Mouse (Mus musculus): Measurements from ENCODE around the gene Fam126b. TPM values are rescaled to one million over a fixed set of nuclear protein-coding genes. Genes with fewer than 3 reads are reported as not detected.
"Not testable (repeated sequence)": the region's sequence is repeated elsewhere in the genome, so short reads cannot be mapped to it uniquely, and the experiment has no call there.

The Fam126b gene
- polyA plus RNA-seq, 1 experiment: 25.8 TPM

DNA sequence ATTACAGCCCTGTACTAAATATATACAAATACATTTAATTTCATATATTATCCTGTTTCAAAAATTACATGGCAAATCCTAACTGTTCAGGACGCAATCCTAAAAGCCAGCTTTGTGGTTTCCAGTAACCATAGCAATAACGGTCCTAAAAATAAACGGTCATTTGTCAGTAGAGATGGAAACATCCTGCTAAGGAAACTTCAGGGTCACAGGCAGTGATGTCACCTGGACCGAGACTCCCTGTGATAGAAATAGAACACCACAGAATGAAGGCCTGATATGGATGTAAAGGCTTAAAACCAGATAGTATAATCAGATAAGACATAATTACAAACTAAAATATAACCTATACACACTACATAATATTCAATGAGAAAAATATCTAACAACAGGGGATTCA, 17.6 kb upstream of the Fam126b start:
- Histone ChIP-seq H3K4me1 (ENCODE audit: control insufficient read depth, insufficient read depth, insufficient read length, low read length) (no peaks in the 10 kb centered on the region; the same call in 1 of the 2 replicates), H3K4me3 (ENCODE audit: insufficient read depth, low read depth, low read length) (no peak overlapping the region), H3K27ac (replicated peaks; ENCODE audit: low read depth, low read length) (no peak overlapping the region)

DNA sequence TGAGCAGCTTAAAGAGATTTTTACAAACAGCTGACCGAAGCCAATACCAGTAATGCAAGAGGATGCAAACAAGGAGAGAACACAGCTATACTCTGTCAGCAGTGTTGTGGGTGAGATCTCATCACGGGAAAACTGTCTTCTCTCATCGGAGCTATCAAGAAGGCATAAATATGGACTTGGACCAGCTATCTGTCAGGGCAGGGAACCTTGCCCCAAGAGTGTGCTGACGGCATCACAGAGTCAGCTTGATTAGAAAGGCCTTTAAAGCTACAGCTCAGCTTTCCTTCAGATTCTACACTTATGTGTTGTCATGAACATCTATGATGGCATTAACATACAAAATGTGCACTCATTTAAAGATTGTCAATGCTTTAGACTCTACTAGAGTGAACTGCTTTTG, 16.6 kb upstream of the Fam126b start:
- Histone ChIP-seq H3K4me1 (ENCODE audit: control insufficient read depth, insufficient read depth, insufficient read length, low read length) (no peaks in the 10 kb centered on the region; the same call in 1 of the 2 replicates), H3K27ac (replicated peaks; ENCODE audit: low read depth, low read length) (peak overlapping the region; percentile 7; the same call in 1 of the 2 replicates), H3K4me3 (ENCODE audit: insufficient read depth, low read depth, low read length) (no peak overlapping the region)

DNA sequence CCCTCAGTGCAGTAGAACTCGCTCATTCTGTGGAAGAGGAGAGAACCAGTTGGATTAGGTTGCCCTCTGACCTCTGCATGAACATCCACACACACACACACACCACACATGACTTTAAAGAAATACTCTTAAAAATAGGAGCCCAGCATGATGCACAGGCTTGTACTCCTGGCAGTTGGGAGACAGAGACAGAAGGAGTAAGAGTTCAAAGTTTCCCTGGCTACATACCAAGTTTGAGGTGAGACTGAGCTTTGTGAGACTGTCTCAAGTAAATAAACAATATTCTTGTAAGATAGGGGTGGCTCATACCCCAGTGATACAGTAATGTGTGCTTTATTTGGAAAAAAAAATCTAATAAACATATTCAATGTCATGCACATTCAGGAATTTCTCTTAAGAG, 1.4 kb upstream of the Fam126b start:
- Histone ChIP-seq H3K27ac (replicated peaks; ENCODE audit: low read depth, low read length) (peak overlapping the region; percentile 79), H3K4me1 (ENCODE audit: control insufficient read depth, insufficient read depth, insufficient read length, low read length) (peaks cover 4% of the 10 kb centered on the region), H3K4me3 (ENCODE audit: insufficient read depth, low read depth, low read length) (peak overlapping the region; percentile 50)

DNA sequence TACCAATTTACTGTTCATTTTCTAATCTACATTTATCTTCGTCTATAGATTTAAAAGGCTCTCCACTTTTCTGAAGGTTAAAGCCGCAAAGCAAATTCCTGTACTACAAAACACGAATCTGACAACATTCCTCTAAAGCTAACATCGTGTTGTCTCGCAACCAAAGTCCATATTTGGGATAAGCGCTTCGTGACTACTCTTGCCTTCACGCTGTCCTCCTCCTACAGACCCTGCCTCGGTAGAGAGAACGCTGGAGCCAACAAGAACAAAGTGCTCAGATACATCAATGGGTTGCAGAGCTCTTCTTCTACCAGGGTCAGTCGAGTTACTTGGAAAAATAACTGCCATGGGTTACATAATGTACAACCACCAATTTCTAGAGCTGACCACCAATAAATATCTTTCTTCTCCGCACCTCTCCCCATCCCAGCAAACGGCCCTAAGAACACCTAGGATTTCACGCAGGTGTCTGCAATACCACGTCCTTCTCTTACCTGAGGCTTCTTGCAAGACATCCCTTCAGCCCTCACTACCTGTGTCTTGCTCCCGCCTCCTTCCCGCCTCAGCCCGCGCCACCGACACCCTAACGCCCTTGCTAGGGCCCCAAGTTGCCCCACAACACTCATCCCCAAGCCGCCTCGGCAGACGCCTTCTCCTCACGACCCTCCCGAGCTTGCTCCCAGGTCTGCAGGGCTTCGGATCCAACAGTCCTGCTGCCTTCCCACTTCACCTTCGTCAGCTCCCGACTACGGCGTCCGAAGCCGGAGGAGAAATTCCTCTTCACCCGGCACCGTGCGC, 551 bp downstream of the Fam126b start:
- H3K4me1 ChIP-seq (ENCODE audit: control insufficient read depth, insufficient read depth, insufficient read length, low read length): no peaks in the 10 kb centered on the region; the same call in 1 of the 2 replicates
- peak overlapping the region; percentile 85 for H3K4me3 ChIP-seq (ENCODE audit: insufficient read depth, low read depth, low read length)
- H3K27ac ChIP-seq (replicated peaks; ENCODE audit: low read depth, low read length): peak overlapping the region; percentile 89

DNA sequence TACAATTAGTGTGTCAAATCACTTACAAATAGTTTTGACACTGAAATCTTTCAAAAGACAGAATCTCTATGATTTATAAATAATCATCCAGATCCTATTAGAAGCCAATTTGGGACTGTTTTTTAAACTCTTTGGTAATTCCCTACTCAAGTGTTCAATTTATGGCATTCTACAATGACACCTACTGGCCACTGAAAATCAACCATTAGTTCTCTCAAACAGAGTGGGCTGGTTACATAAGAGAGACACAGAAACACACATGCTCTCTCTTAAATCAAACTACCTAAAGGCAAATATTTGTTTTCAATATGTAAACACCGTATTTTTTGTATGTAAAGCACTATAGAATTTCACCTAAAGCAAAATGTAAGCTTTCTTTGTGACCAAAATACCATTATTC, 1.9 kb downstream of the Fam126b start:
- H3K27ac ChIP-seq (replicated peaks; ENCODE audit: low read depth, low read length): no peak overlapping the region
- no peak overlapping the region for H3K4me3 ChIP-seq (ENCODE audit: insufficient read depth, low read depth, low read length)
- H3K4me1 ChIP-seq (ENCODE audit: control insufficient read depth, insufficient read depth, insufficient read length, low read length): no peaks in the 10 kb centered on the region; the same call in 1 of the 2 replicates

DNA sequence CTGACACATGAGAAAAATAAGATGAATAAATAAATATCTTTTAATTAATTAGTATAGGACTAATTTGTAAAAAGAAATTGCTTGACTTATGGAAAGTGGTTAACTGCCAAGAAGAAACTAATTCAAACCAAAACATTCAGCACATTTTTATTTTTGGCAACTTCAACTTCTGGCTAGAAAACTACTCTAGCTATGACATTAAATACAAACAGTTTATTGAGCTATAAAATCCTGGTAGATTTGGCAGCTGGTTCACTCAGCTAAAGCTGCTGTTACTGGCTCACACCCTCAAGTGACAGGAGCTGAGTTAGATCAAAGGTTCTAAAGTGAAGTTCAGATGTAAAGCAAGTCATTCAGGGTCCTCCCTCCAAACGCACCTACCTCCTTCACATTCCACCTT, 3.5 kb downstream of the Fam126b start:
- no peaks in the 10 kb centered on the region; the same call in 1 of the 2 replicates for H3K4me1 ChIP-seq (ENCODE audit: control insufficient read depth, insufficient read depth, insufficient read length, low read length)
- H3K27ac ChIP-seq (replicated peaks; ENCODE audit: low read depth, low read length): 0 out of 2 replicates have a peak overlapping the region, but pooled peaks have one; percentile 3
- no peak overlapping the region for H3K4me3 ChIP-seq (ENCODE audit: insufficient read depth, low read depth, low read length)

DNA sequence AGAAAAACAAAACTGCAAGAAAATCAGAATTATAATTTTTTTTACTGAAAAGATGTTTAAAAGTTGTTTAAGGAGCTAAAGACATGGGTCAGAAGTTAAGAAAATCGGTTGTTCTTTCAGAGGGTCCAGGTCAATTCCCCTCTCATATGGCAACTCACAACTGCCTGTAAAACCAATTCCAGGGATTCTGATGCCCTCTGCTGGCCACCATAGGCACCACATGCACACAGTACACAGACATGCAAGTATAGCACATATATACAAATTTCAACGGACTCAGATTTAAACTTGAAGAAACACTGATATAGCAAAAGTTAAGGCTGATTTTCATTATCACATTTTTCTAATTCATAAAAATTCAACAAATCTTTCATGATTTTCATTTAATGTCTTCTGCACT, 6.9 kb downstream of the Fam126b start:
- Histone ChIP-seq H3K27ac (replicated peaks; ENCODE audit: low read depth, low read length) (no peak overlapping the region), H3K4me1 (ENCODE audit: control insufficient read depth, insufficient read depth, insufficient read length, low read length) (no peaks in the 10 kb centered on the region; the same call in 1 of the 2 replicates), H3K4me3 (ENCODE audit: insufficient read depth, low read depth, low read length) (no peak overlapping the region)

DNA sequence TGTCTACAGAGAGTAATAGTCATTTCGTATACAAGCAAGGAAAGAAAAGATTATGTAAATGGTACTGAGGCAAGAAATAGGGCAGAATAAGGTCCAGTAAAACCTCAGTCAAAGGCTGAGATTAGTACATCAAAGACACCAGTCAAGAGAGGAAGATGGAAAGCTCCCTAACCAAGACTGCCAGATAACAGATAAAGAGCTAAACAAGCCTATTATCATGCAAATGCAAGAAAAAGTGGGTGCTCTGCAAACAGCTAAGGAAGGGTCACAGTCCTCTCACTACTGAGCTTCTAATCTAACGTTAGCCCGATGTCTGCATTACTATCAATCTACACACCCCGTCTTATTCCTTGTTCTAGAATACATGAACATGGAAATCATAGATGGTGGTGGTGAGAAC, 15.7 kb downstream of the Fam126b start:
- Histone ChIP-seq H3K4me3 (ENCODE audit: insufficient read depth, low read depth, low read length) (no peak overlapping the region), H3K27ac (replicated peaks; ENCODE audit: low read depth, low read length) (no peak overlapping the region), H3K4me1 (ENCODE audit: control insufficient read depth, insufficient read depth, insufficient read length, low read length) (no peaks in the 10 kb centered on the region)

DNA sequence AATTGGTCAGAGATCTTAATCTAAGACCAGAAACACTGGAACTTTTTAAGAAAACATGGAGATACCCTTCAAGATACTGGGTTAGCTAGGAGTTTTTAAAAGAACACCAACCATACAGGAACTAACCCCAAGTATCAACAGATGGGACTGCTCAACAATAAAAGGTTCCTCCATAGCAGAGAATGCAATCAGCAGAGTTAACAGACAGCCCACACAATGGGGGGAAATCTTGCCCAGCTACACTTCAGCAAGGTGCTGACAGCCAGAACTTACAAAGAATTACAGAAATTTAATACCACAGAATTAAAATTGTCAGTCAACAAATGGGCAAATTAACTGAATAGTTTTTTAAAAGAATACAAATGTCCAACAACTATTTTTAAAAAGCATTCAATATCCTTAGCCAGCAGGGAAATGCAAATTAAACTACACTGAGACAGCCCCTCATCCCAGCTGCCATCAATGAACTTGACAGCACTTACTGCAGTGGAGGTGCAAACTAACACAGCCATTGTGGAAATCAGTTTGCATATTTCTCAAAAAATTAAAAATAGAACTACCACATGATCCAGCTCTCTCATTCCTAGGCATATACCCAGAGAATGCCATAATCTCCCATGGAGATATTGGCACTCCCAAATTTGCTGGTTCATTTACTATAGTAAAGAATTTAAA, 17.5 kb downstream of the Fam126b start:
- H3K4me1 ChIP-seq (ENCODE audit: control insufficient read depth, insufficient read depth, insufficient read length, low read length): no peaks in the 10 kb centered on the region
- no peak overlapping the region for H3K27ac ChIP-seq (replicated peaks; ENCODE audit: low read depth, low read length)

DNA sequence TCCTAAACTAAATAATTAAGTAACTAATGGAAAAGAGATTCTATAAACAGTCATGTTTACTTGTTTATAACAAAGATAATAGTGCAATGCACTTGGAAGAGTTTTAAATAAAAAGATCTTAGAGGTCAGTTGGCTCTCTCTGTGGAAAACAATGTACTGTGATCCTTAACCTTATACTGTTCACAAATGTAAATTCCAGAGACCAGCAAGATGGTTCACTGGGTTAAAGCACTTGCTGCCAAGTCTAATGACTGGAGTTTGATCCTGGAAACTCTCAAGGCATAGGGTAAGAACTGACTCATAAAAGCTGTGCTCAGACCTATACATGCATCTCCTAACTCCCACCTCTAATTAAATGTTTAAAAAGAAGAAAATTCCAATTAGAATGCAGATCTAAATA, 19.5 kb downstream of the Fam126b start:
- no peaks in the 10 kb centered on the region for H3K4me1 ChIP-seq (ENCODE audit: control insufficient read depth, insufficient read depth, insufficient read length, low read length)
- H3K4me3 ChIP-seq (ENCODE audit: insufficient read depth, low read depth, low read length): no peak overlapping the region
- H3K27ac ChIP-seq (replicated peaks; ENCODE audit: low read depth, low read length): no peak overlapping the region

More for the DNA sequence above, 17.5 kb downstream of the Fam126b start:
- H3K4me3 ChIP-seq (ENCODE audit: insufficient read depth, low read depth, low read length): no peak overlapping the region

DNA sequence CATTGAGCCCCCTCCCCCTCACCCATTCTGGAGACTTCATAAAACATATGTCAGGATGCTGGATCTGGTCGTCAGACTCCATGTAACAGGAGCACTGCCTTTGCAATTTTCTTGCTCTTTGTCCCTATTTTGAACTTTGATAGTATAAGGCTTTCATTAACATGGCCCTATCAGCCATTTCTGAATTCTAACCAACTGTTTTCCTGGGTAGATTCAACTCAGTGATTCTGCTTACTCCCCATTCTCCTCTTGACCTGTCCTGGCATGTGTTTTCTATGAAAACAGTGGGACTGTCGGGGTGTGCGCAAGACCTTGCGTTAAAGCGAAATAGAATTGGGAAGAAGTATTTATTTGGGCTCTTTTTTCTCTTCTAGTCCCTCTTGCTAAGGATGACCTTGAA, 21.1 kb downstream of the Fam126b start:
- Histone ChIP-seq H3K27ac (replicated peaks; ENCODE audit: low read depth, low read length) (no peak overlapping the region), H3K4me1 (ENCODE audit: control insufficient read depth, insufficient read depth, insufficient read length, low read length) (no peaks in the 10 kb centered on the region), H3K4me3 (ENCODE audit: insufficient read depth, low read depth, low read length) (no peak overlapping the region)

DNA sequence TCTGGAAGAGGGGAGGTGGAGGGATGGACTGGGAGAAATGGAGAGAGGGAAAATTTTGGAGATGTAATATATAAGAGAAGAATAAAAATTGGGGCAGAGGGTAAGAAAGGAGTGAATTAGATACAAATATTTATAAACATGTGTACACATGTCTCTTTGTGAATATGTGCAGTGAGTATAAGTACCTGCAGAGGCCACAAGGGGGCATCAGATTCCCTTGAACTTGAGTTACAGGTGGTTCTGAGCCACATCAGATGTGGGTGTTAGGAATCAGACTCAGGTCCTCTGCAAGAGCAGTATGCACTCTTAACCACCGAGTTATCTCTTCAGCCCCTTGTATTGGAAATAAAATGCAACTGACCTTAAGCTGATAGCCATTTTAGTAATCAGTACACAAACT, 23.7 kb downstream of the Fam126b start:
- no peak overlapping the region for H3K27ac ChIP-seq (replicated peaks; ENCODE audit: low read depth, low read length)
- H3K4me1 ChIP-seq (ENCODE audit: control insufficient read depth, insufficient read depth, insufficient read length, low read length): no peaks in the 10 kb centered on the region
- H3K4me3 ChIP-seq (ENCODE audit: insufficient read depth, low read depth, low read length): no peak overlapping the region

DNA sequence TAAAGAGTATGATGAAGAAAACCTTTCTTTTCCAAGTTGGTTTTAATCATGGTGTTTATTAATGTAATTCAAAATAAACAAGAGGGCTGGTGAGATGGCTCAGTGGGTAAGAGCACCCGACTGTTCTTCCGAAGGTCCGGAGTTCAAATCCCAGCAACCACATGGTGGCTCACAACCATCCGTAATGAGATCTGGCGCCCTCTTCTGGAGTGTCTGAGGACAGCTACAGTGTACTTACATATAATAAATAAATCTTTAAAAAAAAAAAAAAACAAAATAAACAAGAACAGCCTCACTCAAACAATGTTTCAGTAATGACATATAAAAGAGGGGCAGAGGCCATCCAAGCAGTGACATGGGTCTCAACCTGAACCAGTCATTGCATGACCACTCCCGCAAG, 25.8 kb downstream of the Fam126b start:
- H3K27ac ChIP-seq (replicated peaks; ENCODE audit: low read depth, low read length); H3K4me3 ChIP-seq (ENCODE audit: insufficient read depth, low read depth, low read length): not testable (repeated sequence)

DNA sequence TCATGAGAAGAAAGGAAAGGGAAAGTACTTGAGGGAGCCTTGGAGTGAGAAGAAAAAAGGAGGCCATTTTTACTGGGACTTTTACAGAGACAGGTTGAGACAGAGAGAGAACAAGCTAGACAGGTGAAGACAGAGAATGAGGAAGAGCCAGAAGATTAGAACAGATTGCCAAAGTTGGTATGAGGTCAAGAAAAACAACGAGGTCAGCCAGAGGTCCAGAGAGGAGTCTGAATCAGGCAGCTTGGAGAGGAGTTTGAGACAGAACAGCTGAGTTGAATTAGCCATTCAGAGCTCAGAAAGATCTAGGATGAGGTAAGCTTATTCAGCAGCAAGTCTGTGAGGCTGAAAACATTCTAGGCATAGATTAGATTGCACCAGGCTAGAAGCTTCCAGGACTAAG, 44.7 kb downstream of the Fam126b start:
- Histone ChIP-seq H3K27ac (replicated peaks; ENCODE audit: low read depth, low read length) (no peak overlapping the region), H3K4me3 (ENCODE audit: insufficient read depth, low read depth, low read length) (no peak overlapping the region), H3K4me1 (ENCODE audit: control insufficient read depth, insufficient read depth, insufficient read length, low read length) (no peaks in the 10 kb centered on the region)

More for the DNA sequence above, 25.8 kb downstream of the Fam126b start:
- not testable (repeated sequence) for H3K4me1 ChIP-seq (ENCODE audit: control insufficient read depth, insufficient read depth, insufficient read length, low read length)

DNA sequence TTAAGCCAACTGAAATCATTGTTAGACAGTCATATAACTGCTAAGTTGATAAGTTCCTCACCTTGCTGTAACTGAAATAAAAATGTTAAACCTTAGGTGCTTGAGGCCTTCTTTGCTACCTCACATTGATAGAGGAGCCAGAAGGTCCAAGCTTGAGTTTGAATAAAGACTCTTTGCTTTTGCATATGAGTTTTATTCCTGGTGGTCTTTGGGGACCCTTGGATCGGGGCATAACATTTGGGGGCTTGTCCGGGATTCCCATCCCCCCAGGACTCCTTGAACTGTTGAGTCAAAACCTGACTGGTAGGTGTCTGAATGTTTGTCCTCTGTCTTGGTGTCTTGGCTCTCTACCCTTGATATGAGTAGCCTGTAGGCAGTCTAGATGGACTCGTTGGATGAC, 78.9 kb downstream of the Fam126b start:
- H3K4me1 ChIP-seq (ENCODE audit: control insufficient read depth, insufficient read depth, insufficient read length, low read length): peaks cover 4% of the 10 kb centered on the region; the same call in 1 of the 2 replicates
- no peak overlapping the region for H3K27ac ChIP-seq (replicated peaks; ENCODE audit: low read depth, low read length)
- no peak overlapping the region for H3K4me3 ChIP-seq (ENCODE audit: insufficient read depth, low read depth, low read length)

Data from brown adipose tissue, adult 24 weeks (tissue).